Mouse (Mus musculus): ENCODE measurements around the gene Cmtm2a. TPM values are rescaled to one million over a fixed set of nuclear protein-coding genes. Genes with fewer than 3 reads are reported as not detected.
A peak's percentile ranks its signal among the peaks of the same experiment; 100 is the strongest.
"Not testable (repeated sequence)": the region's sequence is repeated elsewhere in the genome, so short reads cannot be mapped to it uniquely, and the experiment has no call there.

Cmtm2a gene
- total RNA-seq (2014; rRNA removed) = 1.2 TPM in 1 of 2 replicates, not detected in the other
- not detected in 2 replicates for polyA plus RNA-seq (2015; fragmentation: Nextera tagmentation; extraction: Ambion mirVana)

DNA sequence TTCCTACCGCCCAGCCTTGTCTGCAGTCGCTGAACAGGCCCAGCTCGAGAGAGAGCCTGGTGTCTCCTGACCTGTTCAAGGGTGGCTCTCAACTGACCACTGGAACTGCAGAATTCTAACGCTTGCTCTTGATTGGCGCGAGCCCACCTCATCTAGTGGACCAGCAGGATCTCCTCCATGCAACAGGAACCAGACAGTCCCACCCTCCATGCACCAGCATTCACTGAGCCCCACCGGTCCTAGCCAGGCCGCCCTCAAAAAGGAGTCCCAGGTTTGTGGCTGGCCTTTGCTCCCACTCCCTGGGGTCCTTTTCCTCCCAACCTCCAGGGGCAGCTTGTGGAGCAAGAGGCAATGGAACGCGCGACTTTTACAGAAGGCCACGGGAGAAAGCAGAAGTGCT, at the start of gene Cmtm2a:
Gene Cmtm2a, minus strand, starts transcription at position 101 of the 400 bp plus-strand sequence.
- DNase-seq (ENCODE audit: low spot score); H3K4me2 ChIP-seq (ENCODE audit: low read depth, low read length); ATAC-seq; H3K4me3 ChIP-seq (ENCODE audit: low read length); H3K4me1 ChIP-seq (ENCODE audit: insufficient read depth, low read length); H3K9me3 ChIP-seq (ENCODE audit: low read length); H3K9ac ChIP-seq (replicated peaks; ENCODE audit: low read length); H3K27me3 ChIP-seq (ENCODE audit: insufficient read depth, low read length); H3K36me3 ChIP-seq (ENCODE audit: insufficient read depth, low read length); H3K27ac ChIP-seq: not testable (repeated sequence)
- WGBS = 86% methylated on average over 12 of the region's 12 CpGs

DNA sequence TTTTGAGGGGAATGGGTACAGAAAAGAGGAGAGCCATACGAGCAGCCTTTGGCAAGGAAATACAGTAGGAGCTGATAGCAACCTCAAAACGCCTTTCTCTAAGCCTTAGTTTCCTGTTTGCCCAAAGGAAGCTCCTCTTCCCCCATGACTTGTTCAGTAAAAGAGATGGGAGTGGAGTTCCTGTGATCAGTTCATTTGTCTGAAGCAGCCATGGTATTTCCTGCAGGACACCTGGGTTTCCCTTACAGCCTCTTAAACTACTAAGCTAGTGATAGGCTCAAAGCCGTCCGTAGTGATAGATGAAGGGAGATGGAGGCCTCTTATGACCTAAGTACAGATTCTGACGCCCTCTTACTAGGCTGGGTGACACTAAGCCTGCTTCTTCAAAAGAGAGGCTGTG, 49.4 kb upstream of the Cmtm2a start:
- H3K9me3 ChIP-seq (ENCODE audit: low read length) = no peaks in the 10 kb centered on the region
- DNase-seq (ENCODE audit: low spot score) (no peak), ATAC-seq (no peak)
- H3K4me2 ChIP-seq (ENCODE audit: low read depth, low read length) = no peak overlapping the region
- H3K36me3 ChIP-seq (ENCODE audit: insufficient read depth, low read length) = no peaks in the 10 kb centered on the region; the same call in 1 of the 2 replicates
- WGBS = 88% methylated on average over 5 of the region's 5 CpGs
- no peak overlapping the region for H3K4me3 ChIP-seq (ENCODE audit: low read length)
- no peaks in the 10 kb centered on the region for H3K27me3 ChIP-seq (ENCODE audit: insufficient read depth, low read length)
- H3K27ac ChIP-seq = no peak overlapping the region
- H3K9ac ChIP-seq (replicated peaks; ENCODE audit: low read length) = no peak overlapping the region
- TF ChIP-seq CTCF (IDR thresholded peaks at IDR 0.05; ENCODE audit: low read depth) = no peak
- no peaks in the 10 kb centered on the region for H3K4me1 ChIP-seq (ENCODE audit: insufficient read depth, low read length)

DNA sequence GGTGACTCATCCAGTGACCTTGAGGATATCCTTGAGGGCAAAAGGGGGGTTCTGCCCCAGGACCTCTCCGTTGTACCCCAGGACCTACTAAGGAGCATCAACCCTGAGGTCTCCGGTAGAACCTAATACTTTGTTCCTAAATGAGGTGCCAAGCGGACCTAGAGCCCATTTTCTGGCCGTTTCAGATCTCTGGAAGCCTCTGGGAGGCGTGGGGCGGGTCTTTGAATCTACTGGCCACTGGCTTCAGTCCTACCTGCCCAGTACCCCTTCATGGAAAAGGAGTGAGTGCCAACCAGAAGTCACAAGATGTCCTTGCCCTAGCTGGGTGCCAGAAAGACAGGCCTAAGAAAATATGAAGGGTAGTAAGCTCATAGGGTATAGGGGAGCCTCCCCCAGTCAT, 48.7 kb upstream of the Cmtm2a start:
- no peak overlapping the region; the same call in 1 of the 2 replicates for H3K9ac ChIP-seq (replicated peaks; ENCODE audit: low read length)
- peak overlapping the region; percentile 48; the same call in 1 of the 2 replicates for H3K27ac ChIP-seq
- no peaks in the 10 kb centered on the region for H3K4me1 ChIP-seq (ENCODE audit: insufficient read depth, low read length)
- 48% methylated on average over 6 of the region's 6 CpGs for WGBS
- H3K9me3 ChIP-seq (ENCODE audit: low read length) = no peaks in the 10 kb centered on the region
- peak overlapping the region; percentile 60; the same call in 1 of the 2 replicates for H3K4me3 ChIP-seq (ENCODE audit: low read length)
- no peak for ATAC-seq
- H3K4me2 ChIP-seq (ENCODE audit: low read depth, low read length) = peak overlapping the region; percentile 92
- TF ChIP-seq CTCF (IDR thresholded peaks at IDR 0.05; ENCODE audit: low read depth) = no peak
- DNase-seq (ENCODE audit: low spot score) = no peak
- H3K27me3 ChIP-seq (ENCODE audit: insufficient read depth, low read length) = no peaks in the 10 kb centered on the region
- H3K36me3 ChIP-seq (ENCODE audit: insufficient read depth, low read length) = no peaks in the 10 kb centered on the region

GRCm38 (mm10) chr8:104341106-104341561, 48.2 kb upstream of the Cmtm2a start:
- ATAC-seq = peak; percentile 68
- 1% methylated on average over 23 of the region's 24 CpGs for WGBS

GRCm38 (mm10) chr8:104340233-104341105, 47.5 kb upstream of the Cmtm2a start:
- Histone ChIP-seq H3K9ac (replicated peaks; ENCODE audit: low read length) (peak overlapping the region; percentile 70), H3K4me2 (ENCODE audit: low read depth, low read length) (peak overlapping the region; percentile 92), H3K9me3 (ENCODE audit: low read length) (no peaks in the 10 kb centered on the region), H3K36me3 (ENCODE audit: insufficient read depth, low read length) (no peaks in the 10 kb centered on the region), H3K27me3 (ENCODE audit: insufficient read depth, low read length) (no peaks in the 10 kb centered on the region), H3K4me3 (ENCODE audit: low read length) (peak overlapping the region; percentile 60), H3K27ac (peak overlapping the region; percentile 79), H3K4me1 (ENCODE audit: insufficient read depth, low read length) (no peaks in the 10 kb centered on the region)
- DNase-seq (ENCODE audit: low spot score) (peak; percentile 78), ATAC-seq (peak; percentile 82)
- WGBS = under 1% methylated on average over 48 of the region's 54 CpGs
- peak; percentile 74 for TF ChIP-seq CTCF (IDR thresholded peaks at IDR 0.05; ENCODE audit: low read depth)

More at GRCm38 (mm10) chr8:104341106-104341561, 48.2 kb upstream of the Cmtm2a start:
- Histone ChIP-seq H3K27ac (peak overlapping the region; percentile 79), H3K4me2 (ENCODE audit: low read depth, low read length) (peak overlapping the region; percentile 92), H3K27me3 (ENCODE audit: insufficient read depth, low read length) (no peaks in the 10 kb centered on the region), H3K4me3 (ENCODE audit: low read length) (peak overlapping the region; percentile 60), H3K36me3 (ENCODE audit: insufficient read depth, low read length) (no peaks in the 10 kb centered on the region), H3K9ac (replicated peaks; ENCODE audit: low read length) (peak overlapping the region; percentile 70), H3K4me1 (ENCODE audit: insufficient read depth, low read length) (no peaks in the 10 kb centered on the region), H3K9me3 (ENCODE audit: low read length) (no peaks in the 10 kb centered on the region)
- peak; percentile 85 for DNase-seq (ENCODE audit: low spot score)
- TF ChIP-seq CTCF (IDR thresholded peaks at IDR 0.05; ENCODE audit: low read depth) = no peak

DNA sequence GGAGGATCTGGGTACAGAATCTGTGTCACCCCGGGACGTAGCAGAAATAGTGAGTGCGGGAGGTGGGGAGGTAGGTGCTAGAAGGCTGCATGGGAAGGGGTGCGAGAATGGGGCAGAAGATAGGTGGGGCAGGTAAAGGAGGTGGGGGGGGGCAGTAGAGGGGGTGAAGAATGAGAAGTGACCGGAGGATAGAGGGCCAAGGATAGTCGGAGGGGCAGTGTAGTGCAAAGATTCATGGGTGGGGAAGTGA, 46.9 kb upstream of the Cmtm2a start:
- Histone ChIP-seq H3K27ac (peak overlapping the region; percentile 79; the same call in 1 of the 2 replicates), H3K4me3 (ENCODE audit: low read length) (peak overlapping the region; percentile 60), H3K27me3 (ENCODE audit: insufficient read depth, low read length) (no peaks in the 10 kb centered on the region), H3K9me3 (ENCODE audit: low read length) (no peaks in the 10 kb centered on the region), H3K36me3 (ENCODE audit: insufficient read depth, low read length) (no peaks in the 10 kb centered on the region), H3K4me2 (ENCODE audit: low read depth, low read length) (peak overlapping the region; percentile 92), H3K4me1 (ENCODE audit: insufficient read depth, low read length) (no peaks in the 10 kb centered on the region), H3K9ac (replicated peaks; ENCODE audit: low read length) (peak overlapping the region; percentile 70)
- ATAC-seq (no peak; the same call in 1 of the 2 replicates), DNase-seq (ENCODE audit: low spot score) (no peak)
- TF ChIP-seq CTCF (IDR thresholded peaks at IDR 0.05; ENCODE audit: low read depth) = no peak
- whole genome bisulfite sequencing = under 1% methylated on average over 6 of the region's 6 CpGs
